Mouse (Mus musculus): Measurements from ENCODE around the gene Tomm20l.
A peak's percentile ranks its signal among the peaks of the same experiment; 100 is the strongest.
"Not testable (repeated sequence)": the region's sequence is repeated elsewhere in the genome, so short reads cannot be mapped to it uniquely, and the experiment has no call there.

Gene Tomm20l

DNA sequence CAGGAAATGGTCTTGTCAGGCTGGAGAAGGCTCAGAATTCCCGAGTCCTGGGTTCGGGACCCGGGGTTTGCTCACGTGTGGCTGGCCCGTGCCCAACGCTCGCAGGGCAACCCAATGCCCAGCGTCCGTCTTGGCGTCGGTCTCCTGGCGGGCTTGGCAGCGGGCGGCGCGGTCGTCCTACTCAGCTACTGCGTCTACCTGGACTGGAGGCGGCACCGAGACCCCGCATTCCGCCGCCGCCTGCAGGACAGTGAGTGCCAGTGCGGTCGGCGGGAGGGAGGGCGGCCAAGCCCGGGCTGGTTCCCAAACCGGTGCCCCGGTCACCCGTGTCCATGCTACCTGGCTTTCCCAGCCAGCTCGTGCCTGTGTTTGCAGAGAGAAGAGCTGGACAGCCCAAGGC lies at the start of gene Tomm20l:
TSS of gene Tomm20l (plus strand) at position 98 of the 400 bp plus-strand sequence.
- DNase-seq (ENCODE audit: low read depth, low spot score): peak; percentile 78

- DNase-seq (ENCODE audit: low read depth, low spot score): no peak
Observed at GRCm38 (mm10) chr12:71069846-71070245, 41.4 kb upstream of the Tomm20l start.

DNA sequence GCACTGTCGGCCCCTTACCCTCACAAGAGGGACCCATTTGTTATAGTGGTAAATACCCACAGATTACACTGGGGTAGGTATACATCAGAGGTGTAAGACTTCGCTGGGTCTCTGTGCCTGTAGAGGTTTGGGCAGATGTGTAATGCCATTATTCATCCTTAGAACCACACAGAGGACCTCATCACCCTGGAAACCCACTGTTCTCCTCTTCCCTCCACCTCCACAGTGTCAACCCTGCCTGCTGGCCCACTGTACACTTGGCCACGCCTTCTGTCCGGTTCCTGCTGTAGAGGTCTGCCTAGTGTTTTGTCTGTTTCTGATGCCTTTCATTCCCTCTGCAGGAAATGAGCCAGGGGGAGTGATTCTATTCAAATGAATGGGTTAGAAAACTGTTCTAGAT lies 39.2 kb upstream of the Tomm20l start:
- DNase-seq (ENCODE audit: low read depth, low spot score): no peak

DNA sequence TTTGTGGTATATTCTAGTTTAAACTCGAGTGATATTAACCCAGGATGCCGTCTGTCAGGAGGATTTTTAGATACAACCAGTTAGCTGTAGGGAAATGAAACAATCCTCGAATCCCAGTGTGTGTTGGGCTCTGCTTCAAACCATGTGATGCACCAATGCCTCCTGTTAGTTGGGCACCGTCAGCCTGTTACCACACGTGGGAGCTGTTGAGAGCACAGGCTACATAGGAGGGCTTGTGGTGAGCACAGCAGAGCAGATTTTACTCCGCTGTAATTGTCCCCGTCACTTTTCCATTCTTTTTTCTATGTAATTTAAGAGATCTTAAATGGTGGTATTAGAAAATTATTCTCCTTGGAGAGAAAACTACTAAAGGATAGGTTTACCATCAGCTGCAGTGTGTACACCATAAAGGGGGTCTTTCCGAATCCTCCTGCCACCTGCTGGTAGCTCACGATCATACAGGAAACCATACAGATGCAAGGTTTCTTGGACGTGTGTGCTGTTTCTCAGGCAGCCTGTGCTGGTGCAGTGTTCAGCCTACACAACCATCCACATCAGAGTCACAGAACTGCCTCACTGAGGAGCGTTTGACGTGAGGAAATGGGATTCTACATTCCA lies 38.0 kb upstream of the Tomm20l start:
- peak; percentile 83 for DNase-seq (ENCODE audit: low read depth, low spot score)

GRCm38 (mm10) chr12:71086331-71086730 lies 24.9 kb upstream of the Tomm20l start:
- no peak for DNase-seq (ENCODE audit: low read depth, low spot score)

DNA sequence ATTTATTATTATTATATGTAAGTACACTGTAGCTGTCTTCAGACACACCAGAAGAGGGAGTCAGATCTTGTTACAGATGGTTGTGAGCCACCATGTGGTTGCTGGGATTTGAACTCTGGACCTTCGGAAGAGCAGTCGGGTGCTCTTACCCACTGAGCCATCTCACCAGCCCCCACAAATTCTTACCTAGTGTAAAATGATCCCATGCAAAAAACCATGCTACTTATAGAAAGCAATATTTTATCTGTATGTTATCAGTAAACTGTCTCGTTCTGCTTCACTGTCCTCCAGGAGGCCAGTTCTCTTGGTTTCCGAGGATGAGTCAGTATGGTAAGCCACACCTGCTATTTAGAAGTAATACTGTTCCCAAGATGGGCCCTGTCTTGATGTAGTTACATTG lies 7.0 kb upstream of the Tomm20l start:
- not testable (repeated sequence) for DNase-seq (ENCODE audit: low read depth, low spot score)

DNA sequence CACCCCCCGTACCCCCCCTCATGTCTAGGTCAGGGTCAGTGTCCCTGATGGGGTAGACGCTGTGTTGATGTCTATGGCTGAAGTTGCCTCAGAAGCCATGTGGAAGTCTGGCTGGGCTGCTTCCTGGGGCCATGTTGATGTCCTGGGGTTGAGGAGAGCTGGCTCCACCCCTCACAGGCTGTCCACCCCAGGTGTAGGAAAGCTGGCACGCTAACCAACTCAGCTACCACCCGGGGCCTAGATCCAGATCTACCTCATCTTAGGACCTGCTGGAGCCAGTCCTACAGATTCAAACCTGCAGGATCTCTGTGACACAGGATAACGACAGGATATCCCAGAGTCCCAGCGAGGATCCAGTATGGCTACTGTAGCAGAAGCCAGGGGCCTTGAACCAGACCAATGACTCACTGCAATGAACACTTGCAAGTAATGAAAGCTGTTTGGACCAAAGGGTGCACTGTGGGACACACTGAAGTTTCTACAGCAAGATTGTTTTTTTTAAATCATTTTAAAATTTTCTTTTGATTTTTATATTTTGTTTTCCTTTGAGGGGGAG lies 3.9 kb upstream of the Tomm20l start:
- no peak for DNase-seq (ENCODE audit: low read depth, low spot score)

DNA sequence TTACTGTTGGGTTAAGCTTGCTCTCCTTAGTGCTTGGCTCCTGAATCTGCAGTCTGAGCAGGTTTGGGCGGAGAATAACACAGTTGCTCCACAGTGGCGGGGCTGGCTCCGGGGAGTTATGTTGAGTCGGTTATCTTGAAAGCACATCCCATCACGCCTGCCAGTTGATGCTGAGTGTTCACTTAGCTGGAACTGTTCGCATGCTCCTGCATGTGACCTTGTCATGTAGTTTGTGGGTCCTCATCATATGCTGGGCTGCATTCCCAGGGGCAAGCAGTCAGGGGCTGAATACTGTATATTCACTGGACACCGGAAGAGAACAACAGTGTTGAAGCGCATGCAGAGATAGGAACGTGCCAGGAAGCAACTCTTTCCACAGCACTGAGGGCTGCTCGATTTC lies 1.8 kb downstream of the Tomm20l start:
- peak; percentile 40 for DNase-seq (ENCODE audit: low read depth, low spot score)

GRCm38 (mm10) chr12:71113675-71114288 lies 2.6 kb downstream of the Tomm20l start:
- peak; percentile 81 for DNase-seq (ENCODE audit: low read depth, low spot score)

- DNase-seq (ENCODE audit: low read depth, low spot score): no peak
Observed at GRCm38 (mm10) chr12:71116411-71116810, 5.2 kb downstream of the Tomm20l start.

- no peak for DNase-seq (ENCODE audit: low read depth, low spot score)
Observed at GRCm38 (mm10) chr12:71122731-71123130, 11.5 kb downstream of the Tomm20l start.

DNA sequence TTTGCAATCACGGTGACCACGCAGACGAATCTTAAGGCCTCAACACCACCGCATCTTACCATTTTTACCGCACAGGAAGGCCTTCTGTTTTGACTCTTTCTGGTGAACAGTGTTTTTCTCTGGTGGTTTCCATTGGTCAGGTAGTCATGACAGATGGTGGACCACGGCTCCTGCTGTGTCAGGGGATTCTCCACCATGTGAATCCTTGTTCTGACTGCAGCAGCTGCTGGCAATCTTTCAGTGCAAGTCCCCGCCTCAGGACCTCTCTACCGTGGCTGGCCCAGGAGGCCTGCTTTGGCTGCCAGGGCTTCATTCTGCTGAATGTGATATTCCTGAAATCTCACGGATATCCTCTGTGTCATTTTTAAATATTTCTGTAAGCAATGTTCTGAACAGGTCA lies 12.1 kb downstream of the Tomm20l start:
- no peak for DNase-seq (ENCODE audit: low read depth, low spot score)

- no peak for DNase-seq (ENCODE audit: low read depth, low spot score)
Observed at GRCm38 (mm10) chr12:71135581-71135980, 24.4 kb downstream of the Tomm20l start.

- peak; percentile 91 for DNase-seq (ENCODE audit: low read depth, low spot score)
Observed at GRCm38 (mm10) chr12:71136130-71136973, 25.1 kb downstream of the Tomm20l start, which contains the start of the genes Timm9 and 2700049A03Rik. Gene Timm9 (minus strand): TSS chr12:71136684. Gene 2700049A03Rik (plus strand): TSS chr12:71136848.

DNA sequence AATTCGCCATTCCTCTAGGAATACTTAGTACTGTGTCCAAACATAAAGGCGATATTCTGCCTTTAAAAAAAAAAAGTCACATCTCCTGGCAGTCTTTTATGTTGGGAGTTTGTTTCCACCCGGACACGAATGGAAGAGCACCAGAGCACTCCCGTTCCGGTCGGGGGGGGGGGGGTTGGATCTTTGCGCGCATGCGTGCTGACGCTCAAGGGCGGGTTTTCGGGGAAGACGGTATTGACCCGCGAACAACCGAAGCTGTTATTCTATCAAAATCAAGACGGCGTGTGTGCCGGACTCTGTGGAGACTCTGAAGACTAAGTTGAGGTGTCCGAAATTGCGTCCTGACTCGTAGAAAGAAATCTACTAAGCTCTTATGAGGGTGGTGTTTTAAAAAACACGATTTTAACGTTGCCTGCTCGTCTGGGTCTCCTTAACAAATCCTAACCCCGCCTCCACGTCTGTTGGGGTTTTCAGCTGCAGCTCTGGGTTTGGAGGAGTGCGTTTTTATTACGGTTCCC lies 25.8 kb downstream of the Tomm20l start:
- peak; percentile 95 for DNase-seq (ENCODE audit: low read depth, low spot score)

GRCm38 (mm10) chr12:71137686-71138085 lies 26.5 kb downstream of the Tomm20l start:
- DNase-seq (ENCODE audit: low read depth, low spot score): no peak

DNA sequence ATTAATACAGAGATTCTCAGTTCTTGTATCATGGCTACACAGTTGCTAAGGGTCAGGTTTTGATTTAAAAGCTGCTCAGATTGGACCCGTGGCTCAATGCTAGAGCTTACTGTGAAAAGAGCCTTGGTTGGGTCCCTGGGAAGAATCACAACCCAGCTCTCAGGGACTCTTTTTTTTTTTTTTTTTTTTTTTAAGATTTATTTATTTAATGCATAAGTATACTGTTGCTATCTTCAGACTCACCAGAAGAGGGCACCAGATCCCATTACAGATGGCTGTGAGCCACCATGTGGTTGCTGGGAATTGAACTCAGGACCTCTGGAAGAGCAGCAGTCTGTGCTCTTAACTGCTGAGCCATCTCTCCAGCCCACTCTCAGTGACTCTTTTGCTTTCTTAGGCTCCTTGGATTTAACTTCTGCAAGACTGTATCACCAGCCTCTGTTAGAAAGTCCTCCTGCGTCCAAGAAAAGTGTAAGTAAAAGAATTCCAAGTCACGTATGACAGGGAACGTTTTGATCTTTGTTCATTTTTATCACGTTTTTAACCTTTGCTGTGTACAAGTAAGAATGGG lies 28.1 kb downstream of the Tomm20l start:
- peak; percentile 15 for DNase-seq (ENCODE audit: low read depth, low spot score)

GRCm38 (mm10) chr12:71141189-71141588 lies 30.0 kb downstream of the Tomm20l start:
- DNase-seq (ENCODE audit: low read depth, low spot score): peak; percentile 45

DNA sequence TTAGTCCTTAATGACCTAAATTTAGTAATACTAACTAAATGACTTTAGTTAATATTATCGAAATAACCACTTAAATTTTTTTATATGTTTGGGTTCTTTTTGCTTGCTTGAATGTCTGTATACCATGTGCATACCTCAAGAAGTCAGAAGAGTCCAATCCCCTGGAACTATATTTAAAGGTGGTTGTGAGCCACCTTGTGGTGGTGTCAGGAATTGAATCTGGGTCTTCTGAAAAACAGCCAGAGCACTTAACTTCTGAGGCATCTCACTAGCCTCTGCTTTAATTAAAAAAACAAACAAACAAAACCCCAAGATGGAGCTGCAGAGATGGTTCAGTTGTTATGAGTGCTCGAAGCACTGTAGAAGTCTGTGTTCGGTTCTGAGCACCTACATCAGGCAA lies 36.4 kb downstream of the Tomm20l start:
- DNase-seq (ENCODE audit: low read depth, low spot score): peak; percentile 66

- DNase-seq (ENCODE audit: low read depth, low spot score): no peak
Observed at GRCm38 (mm10) chr12:71148801-71149200, 37.6 kb downstream of the Tomm20l start.

DNA sequence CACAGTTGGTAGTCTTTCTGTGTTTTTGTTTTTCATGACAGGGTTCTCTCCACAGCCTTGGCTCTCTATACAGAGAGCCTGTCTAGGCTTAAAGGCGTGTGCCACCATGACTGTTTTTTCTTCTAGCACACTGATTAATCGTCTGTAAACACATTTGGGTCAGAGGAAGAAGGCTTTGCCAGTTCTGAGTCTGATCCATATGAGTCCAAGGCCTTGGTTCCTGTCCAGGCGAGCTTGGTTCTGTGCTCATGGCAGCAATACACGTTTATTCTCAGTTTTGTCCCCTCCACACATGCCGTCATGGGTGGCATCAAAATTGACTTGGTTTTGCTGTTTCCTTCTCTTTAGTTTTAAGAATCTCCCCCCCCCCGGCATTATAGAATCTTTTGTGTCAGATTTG lies 38.2 kb downstream of the Tomm20l start:
- no peak for DNase-seq (ENCODE audit: low read depth, low spot score)

GRCm38 (mm10) chr12:71150167-71150566 lies 38.9 kb downstream of the Tomm20l start:
- DNase-seq (ENCODE audit: low read depth, low spot score): no peak
